Mouse (Mus musculus): ENCODE results near the gene Mllt3.

GRCm38 (mm10) chr4:88023567-88023966 lies 9.6 kb downstream of the Mllt3 start:
- TF ChIP-seq POLR2A (IDR thresholded peaks at IDR 0.05; ENCODE audit: extremely low read depth, insufficient read depth, low read length) (no peak), CTCF (IDR thresholded peaks at IDR 0.05; ENCODE audit: low read depth, low read length) (no peak)

Measured in liver, adult 2 months (tissue).